Mouse (Mus musculus) gastrocnemius, postnatal 10 days (tissue): ENCODE data around the gene Fhod1. TPM values are rescaled to one million over a fixed set of nuclear protein-coding genes. Genes with fewer than 3 reads are reported as not detected.

Source experiments
- DNase-seq: peaks from one replicate; pipeline ENCODE4 v3.0.0; 2021; ENCODE audit warnings: mixed read lengths
- total RNA-seq, 2 experiments: library from RNA; stranded (reverse); gene quantifications; 2 replicates each; pipeline ENCODE4 v1.2.3; 2021

The Fhod1 gene
- total RNA-seq, 2 experiments from 2014 or later: 8.9 to 14.7 TPM

DNA sequence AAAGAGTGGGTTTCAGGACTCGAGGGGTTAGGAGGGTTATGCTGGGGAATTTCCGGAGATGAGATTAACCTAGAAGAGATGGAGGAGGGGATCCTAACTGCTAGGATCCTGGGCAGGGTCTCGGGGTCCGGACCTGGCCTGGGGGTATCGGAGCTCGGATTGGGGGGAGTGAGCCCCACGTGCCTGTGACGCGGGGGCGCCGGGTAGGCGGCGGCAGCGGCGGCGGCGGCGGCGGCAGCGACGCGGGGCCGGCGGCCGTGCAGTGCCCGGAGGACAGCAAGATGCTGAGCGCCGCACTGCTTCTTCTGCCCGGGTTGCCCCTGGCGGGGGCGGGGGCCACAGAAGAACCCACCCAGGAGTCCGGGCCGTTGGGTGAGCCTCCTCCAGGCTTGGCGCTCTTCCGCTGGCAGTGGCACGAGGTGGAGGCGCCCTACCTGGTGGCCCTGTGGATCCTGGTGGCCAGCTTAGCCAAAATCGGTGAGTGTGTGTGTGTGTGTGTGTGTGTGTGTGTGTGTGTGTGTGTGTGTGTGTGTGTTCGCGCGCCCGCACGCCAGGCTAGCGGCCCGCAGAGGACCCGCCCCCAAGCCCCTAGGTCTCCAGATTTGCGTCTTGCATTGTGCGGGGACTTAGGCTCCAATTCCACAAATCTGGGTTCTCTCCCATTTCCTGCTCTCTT, 1.5 kb upstream of the Fhod1 start:
- no peak for DNase-seq

GRCm38 (mm10) chr8:105348450-105349095, 820 bp upstream of the Fhod1 start, which contains the start of gene Slc9a5:
Slc9a5 (plus strand) TSS chr8:105348843.
- peak; percentile 50 for DNase-seq

DNA sequence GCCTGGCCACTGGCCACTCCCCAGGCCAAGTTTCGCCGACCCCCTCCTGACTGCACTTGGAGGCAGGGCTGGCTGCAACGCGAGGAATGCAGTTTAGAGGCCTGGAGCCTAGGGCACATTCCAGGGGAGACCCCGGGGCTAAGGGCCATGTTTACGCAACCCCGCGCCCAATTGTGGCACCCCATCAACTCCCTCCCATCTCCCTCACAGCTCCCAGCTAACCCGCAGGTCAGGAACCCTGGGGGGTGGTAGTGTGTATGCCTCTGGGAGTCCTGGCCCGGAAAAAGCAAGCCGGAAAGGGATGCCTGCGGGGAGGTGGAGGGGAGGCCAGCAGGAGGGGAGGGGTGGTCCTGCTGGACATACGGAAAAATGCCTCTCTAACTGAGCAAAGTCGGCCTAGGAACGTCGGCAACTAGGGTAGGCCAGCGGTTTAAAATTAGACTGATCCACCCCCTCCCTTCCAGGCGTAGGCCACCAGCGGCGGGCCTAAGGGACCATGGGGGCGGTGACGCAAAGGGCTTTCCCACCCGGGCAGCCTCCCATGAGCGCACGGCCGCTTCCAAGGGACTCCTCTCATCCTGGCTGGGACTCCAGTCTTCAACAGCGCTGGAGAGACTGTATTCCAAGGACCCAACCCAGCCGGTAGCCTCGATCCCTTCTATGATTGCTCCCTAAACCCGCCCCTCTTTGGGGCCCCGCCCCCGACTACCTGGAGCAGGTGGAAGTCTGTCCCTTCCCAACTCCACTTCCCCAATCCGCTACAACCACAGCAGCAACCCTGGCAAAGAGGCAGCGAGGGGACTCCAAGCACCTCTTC, 934 bp downstream of the Fhod1 start:
- peak; percentile 77 for DNase-seq

GRCm38 (mm10) chr8:105345061-105345975, 2.4 kb downstream of the Fhod1 start:
- no peak for DNase-seq

DNA sequence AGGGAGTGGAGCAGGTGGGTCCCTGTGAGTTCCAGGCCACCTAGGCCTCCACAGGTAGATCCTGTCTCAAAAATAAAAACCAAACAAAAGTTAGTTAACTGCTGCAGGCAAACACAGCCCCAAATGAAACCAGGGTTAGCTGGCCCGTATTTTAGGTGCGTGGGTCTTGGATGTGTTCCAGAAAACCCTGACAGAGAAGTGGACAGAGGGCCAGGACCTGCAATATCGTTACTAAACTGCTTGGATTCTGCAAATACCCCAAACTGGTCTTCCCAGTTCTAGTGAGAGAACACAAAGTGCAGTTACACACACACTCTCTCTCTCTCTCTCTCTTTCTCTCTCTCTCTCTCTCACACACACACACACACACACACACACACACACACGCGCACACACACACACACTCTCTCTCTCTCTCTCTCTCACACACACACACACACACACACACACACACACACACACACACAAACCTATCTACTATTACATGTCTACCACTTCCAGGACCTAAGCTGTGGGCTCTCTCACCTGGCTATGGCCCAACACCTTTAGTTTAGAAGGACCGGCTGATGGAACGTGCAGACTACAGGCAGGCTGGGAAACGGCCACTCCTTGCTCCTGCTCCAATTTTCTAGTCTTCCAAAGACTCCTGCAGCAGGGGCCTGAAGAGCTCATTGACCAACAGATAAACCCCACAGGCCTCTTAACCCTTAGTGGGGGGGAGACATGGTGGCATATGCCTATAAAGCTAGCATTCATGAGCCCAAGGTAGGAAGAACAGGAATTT, 3.8 kb downstream of the Fhod1 start:
- no peak for DNase-seq

GRCm38 (mm10) chr8:105342768-105343167, 5.0 kb downstream of the Fhod1 start:
- DNase-seq: no peak

- DNase-seq: no peak
Observed at GRCm38 (mm10) chr8:105341399-105341798, 6.4 kb downstream of the Fhod1 start.

DNA sequence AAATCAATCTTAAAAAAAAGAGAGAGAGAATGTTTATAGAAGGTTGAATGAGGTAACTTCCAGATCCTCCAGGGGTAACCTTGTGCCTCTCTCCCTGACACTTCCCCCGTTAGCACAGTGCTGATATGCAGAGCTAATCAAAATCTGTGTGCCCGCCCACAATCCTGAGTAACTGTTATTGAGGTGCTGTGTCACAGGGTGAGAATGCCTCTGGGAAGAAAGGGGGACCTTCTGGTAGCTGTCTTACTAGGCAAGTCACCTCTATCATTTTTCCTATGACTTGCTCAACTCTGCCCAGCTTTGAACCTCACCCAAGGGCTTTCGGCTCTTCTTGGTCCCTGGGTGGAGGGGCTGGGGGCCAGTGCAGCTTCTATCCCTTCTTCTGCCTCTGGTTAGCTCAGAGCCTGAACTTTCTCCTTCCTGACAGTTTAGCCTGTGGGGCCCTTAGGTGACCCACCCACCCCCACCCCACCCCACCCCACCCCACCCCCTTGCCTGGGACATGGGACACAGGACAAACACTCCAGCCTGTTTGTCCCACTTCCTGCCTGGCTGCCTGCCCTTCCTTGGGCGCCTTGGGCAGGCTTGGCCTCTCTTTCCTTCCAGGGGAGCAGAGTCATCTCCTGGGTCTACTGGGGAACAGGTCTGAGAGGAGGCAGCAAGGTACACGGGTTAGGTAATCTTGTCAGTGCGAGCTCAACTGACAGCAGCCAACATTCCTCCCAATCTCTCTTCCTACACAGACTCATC, 7.7 kb downstream of the Fhod1 start:
- no peak for DNase-seq

DNA sequence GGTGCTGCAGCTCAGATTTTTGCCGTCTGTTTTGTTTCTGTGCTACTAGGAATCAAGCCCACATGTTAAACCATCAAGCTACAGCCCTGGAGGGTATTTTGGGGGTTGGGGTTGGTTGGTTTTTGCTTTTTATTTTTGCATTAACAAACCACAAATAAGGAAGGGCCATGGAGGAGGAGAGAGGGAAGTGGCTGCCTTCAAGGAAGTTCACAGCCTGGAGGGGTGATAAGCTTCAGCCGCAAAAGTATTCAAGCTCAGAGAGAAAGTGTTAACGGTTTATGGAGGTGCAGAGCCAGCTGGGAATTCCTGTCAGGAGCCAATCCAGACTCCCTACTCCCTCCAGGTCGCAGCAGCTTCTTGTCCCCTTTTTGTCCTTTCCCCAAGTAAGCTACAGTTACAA, 8.8 kb downstream of the Fhod1 start:
- no peak for DNase-seq

DNA sequence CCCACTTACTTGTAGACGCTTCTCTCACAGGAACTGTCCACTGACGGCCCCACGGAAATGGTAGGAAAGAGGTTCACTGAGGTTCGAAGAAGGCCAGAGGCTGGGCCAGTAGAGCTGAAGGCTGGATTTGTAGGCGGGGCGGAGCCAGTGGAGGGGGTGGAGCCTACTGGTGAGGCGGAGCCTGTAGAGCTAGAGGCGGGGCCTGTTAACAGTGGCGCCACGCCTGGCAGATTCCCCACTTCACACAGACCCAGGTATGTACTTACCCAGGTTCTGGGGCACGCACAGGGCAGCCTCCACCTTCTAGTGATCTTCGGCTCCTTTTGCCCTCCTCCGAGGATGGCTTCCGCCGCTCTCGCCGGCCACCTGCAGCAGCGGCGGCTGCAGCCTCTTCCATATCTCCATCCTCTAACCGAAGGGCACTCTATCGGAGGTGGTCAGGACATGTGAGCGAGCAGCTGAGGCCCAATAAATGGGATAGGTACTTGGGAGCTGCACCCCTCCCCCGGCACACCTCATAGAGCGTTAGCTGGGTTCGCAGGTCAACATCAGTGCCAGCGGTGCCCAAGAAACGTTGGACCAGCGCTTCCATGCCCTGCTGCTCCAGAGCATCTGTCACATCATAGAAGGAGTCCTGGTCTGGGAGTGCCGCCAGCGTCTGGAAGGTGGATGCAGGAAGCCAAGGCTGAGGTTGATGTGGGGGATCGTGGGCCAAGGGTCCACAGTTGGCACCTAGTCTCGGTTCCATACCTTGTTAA, 11.2 kb downstream of the Fhod1 start:
- no peak for DNase-seq

- DNase-seq: no peak
Observed at GRCm38 (mm10) chr8:105332523-105332922, 15.2 kb downstream of the Fhod1 start.

DNA sequence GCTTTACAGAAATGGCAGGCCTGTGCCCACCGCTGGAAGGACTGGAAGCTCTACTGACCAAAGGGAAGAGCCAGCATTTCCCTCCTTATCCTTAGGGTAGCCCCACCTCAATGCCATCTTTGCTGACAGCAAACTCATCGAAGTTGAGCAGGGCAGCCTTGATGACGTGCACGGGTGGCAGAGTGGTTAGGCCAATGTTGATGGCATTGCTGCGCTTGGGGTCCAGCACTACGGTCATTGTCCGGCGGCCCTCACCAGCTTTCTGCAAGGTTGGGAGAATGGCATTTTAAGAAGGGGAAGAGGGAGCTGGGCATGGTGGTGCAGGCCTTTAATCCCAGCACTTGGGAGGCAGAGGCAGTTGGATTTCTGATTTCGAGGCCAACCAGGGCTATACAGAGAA, 15.8 kb downstream of the Fhod1 start:
- no peak for DNase-seq

DNA sequence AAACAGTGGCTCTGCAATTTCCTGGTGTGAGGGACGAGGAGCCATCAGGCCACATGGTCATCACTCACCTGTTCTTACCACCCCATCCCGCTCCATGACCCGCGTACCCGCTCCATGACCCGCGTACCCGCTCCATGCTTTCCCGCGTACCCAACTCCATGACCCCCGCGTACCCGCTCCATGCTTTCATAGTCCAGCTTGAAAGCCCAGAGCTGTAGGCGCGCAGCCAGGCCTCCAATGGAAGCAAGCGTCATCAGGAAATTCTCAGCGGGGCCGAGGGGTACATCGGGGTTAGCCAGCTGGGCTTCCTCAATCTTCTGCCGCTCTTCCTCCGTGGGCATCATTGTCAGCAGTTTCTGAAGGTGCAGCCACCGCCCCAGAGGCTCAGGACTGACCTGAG, 16.3 kb downstream of the Fhod1 start:
- no peak for DNase-seq

DNA sequence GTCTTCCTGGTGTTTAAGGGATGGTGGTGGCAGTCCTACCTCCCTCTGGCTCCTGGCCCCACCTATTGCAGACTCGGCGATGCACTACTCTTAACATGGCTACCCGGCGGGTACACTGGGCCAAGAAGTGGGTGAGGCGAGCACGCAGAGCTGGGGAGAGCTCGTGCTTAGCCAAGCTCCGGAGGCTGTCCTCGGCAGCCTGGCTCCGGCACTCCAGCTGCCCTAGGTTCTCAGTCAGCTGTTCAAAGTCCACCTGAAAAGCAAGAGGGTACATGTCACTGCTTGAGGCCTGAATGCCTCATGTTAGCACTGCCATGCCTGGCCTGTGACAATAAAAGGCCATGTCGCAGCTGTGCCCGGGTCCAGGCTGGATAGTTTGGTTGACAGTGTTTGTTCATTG, 17.4 kb downstream of the Fhod1 start:
- no peak for DNase-seq

DNA sequence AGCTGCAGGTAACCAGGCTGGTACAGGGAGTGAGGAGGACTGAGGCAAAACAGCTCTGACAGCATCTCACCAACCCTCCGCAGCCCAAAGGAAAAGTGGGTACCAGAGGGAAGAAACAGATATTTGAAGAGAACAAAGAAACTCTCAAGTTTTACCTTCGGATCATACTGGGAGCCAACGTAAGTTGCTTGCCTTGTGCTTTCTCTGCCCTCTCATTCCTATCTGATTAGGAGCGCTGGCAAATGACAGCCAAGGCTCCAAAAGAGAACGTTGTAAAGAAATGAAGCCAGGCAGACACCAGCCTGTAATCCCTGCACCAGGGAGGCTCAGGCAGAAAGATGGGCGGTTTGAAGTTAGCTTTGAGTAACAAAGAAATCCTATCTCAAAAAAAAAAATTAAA, 20.8 kb downstream of the Fhod1 start:
- DNase-seq: no peak

DNA sequence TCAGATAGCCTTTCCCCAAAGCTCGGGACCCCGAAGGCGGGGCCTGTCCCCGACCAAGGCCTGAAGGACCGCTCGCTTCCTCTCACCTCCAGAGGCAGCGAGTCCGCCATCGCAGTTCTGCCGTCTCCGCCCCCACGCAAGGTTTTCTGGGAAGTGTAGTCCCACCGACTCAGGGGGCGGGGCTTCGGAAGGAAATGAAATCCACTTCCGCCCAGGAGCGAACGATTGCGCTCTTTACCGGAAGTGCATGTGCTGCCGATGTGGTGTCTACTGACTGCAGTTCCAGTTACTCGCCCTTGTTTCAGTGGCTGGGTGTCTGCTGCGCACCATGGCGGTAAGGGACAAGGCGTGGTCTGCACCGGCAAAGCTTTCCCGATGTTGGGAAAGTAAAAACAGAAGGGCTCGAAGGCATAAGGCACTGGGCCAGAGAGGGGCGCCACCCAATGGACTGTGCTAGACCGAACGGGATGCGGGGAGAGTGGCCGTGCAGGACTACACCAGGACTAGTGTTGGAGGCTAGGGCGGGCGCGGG, 21.5 kb downstream of the Fhod1 start, which contains the start of the genes Lrrc29 and Tmem208:
Gene Lrrc29, minus strand, starts transcription at position 138 of the 532 bp plus-strand sequence.
Gene Tmem208, plus strand, starts transcription at position 214 of the 532 bp plus-strand sequence.
- peak; percentile 97 for DNase-seq

DNA sequence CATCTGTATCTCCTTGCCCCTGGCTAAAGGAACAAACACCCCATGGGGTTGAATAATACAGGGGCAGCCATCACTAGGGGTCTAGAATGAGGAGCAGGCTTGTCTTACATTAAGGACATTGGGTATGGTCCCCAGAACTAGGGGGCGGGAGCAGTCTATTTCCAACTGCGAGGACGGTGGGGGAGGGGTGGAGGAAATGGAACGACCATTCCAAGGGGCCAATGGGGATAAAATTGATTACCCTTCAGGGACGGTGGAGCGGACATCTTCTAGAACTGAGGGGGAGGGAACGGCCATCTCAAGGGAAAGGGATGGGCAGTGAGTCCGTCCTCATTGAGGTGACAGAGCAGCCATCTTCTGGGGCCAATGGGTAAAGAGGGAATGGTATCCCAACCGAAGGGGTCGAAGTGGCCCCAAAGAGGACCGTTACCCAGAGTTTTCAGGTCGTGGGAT, 22.1 kb downstream of the Fhod1 start:
- no peak for DNase-seq

DNA sequence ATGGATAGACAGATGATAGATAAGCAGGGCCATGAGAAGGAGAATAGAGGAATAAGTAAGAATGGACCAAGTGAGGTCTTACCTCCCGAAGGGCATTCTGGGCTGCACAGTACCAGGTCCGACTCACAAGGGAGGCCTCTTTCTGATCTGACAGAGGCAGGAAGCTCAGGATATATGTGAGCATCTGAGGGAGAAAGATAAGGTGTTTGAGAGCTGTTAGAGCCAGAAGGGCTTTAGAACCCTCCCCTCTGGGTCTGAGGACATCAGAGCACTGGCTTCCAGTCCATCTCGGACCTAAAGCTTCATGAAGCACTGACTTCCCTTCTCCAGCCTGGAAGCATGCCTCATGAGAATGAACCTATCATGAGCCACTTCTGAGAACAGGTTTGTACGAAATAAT, 24.6 kb downstream of the Fhod1 start:
- no peak for DNase-seq

- no peak for DNase-seq
Observed at GRCm38 (mm10) chr8:105318662-105319190, 29.0 kb downstream of the Fhod1 start.
